Mouse (Mus musculus): ENCODE measurements around the gene Cd80.

GRCm38 (mm10) chr16:38476312-38477240 lies 21.2 kb downstream of the Cd80 start:
- no peak for TF ChIP-seq CTCF (conservative IDR thresholded peaks at IDR 0.05; ENCODE audit: low read length)
- no peak for TF ChIP-seq NANOG (IDR thresholded peaks at IDR 0.05; ENCODE audit: borderline replicate concordance, low read length)

All from E14TG2a.4 (cell line).